In genomic region chr10:13500473-13500872, GRCm38 (mm10) we compare ENCODE assay signal across 8 mouse cellular contexts. TPM values are rescaled to one million over a fixed set of nuclear protein-coding genes. Genes with fewer than 3 reads are reported as not detected.
DNase-seq lines count a peak whose midpoint lies in the region; ATAC-seq and TF ChIP-seq lines count a peak whose summit lies in the region.

No protein-coding gene starts in this region.

- no peak for TF ChIP-seq CTCF in cerebellum, adult 2 months (IDR thresholded peaks at IDR 0.05; ENCODE audit: borderline replicate concordance, insufficient read depth, low read depth, low read length)

- H3K9ac ChIP-seq in limb, embryonic 13.5 days: peak overlapping the region; percentile 65
- no peak overlapping the region for H3K9ac ChIP-seq in neural tube, embryonic 12.5 days

- DNase-seq in cerebellum, adult 2 months: peak in 1 of 2 experiments; percentile 11
- DNase-seq in cerebellum, adult 11 months: no peak
- DNase-seq in thymus, postnatal 10 days (ENCODE audit: low spot score in 2 of 2): peak; percentile 6 to 10
- DNase-seq in thymus, postnatal 25 days: no peak
- no peak for DNase-seq in urinary bladder, postnatal 25 days (ENCODE audit: low spot score)
- no peak for DNase-seq in testis, postnatal 10 days (ENCODE audit: low spot score)

- no peaks in the 10 kb centered on the region for H3K27me3 ChIP-seq in cerebellum, adult 2 months (ENCODE audit: control insufficient read depth, insufficient read depth, low read length)
- H3K27me3 ChIP-seq in limb, embryonic 13.5 days: no peaks in the 10 kb centered on the region
- H3K27me3 ChIP-seq in neural tube, embryonic 12.5 days (replicated peaks): no peaks in the 10 kb centered on the region

- H3K9me3 ChIP-seq in limb, embryonic 13.5 days: no peaks in the 10 kb centered on the region
- no peaks in the 10 kb centered on the region for H3K9me3 ChIP-seq in neural tube, embryonic 12.5 days

- H3K36me3 ChIP-seq in limb, embryonic 13.5 days: peaks cover 13% of the 10 kb centered on the region
- H3K36me3 ChIP-seq in neural tube, embryonic 12.5 days: no peaks in the 10 kb centered on the region

- H3K4me2 ChIP-seq in limb, embryonic 13.5 days (replicated peaks): peak overlapping the region; percentile 70
- peak overlapping the region; percentile 82 for H3K4me2 ChIP-seq in neural tube, embryonic 12.5 days (replicated peaks)

- 42% methylated on average over 9 of the region's 9 CpGs for WGBS in cerebellum, adult 2 months
- 48% methylated on average over 9 of the region's 9 CpGs for WGBS in limb, embryonic 13.5 days
- 52% methylated on average over 9 of the region's 9 CpGs for WGBS in neural tube, embryonic 12.5 days

- H3K4me1 ChIP-seq in cerebellum, adult 2 months (ENCODE audit: control insufficient read depth, insufficient read depth, low read length): peaks cover 7% of the 10 kb centered on the region; the same call in 1 of the 2 replicates
- H3K4me1 ChIP-seq in limb, embryonic 13.5 days: peaks cover 3% of the 10 kb centered on the region; the same call in 1 of the 2 replicates
- no peaks in the 10 kb centered on the region for H3K4me1 ChIP-seq in neural tube, embryonic 12.5 days

- no peak for TF ChIP-seq POLR2A in cerebellum, adult 2 months (IDR thresholded peaks at IDR 0.05; ENCODE audit: borderline replicate concordance, insufficient read depth, low read length)

- peak overlapping the region; percentile 85 for H3K4me3 ChIP-seq in cerebellum, adult 2 months (replicated peaks; ENCODE audit: insufficient read depth, low read depth, low read length)
- H3K4me3 ChIP-seq in limb, embryonic 13.5 days: peak overlapping the region; percentile 58
- no peak overlapping the region for H3K4me3 ChIP-seq in neural tube, embryonic 12.5 days

- ATAC-seq in limb, embryonic 13.5 days (ENCODE audit: low FRiP score, low read depth): peak; percentile 17; the same call in 1 of the 2 replicates
- ATAC-seq in neural tube, embryonic 12.5 days (ENCODE audit: low FRiP score, low read depth): peak; percentile 13; the same call in 1 of the 2 replicates

- H3K27ac ChIP-seq in cerebellum, adult 2 months (ENCODE audit: insufficient read depth, low read length): no peak overlapping the region
- H3K27ac ChIP-seq in limb, embryonic 13.5 days: no peak overlapping the region
- no peak overlapping the region for H3K27ac ChIP-seq in neural tube, embryonic 12.5 days

RNA-seq across cellular contexts. Expression of gene Fuca2, which starts 1.1 kb away (rescaled TPM):
- polyA plus RNA-seq in cerebellum, adult 2 months (2012; rRNA removed): 48.0 and 50.1 TPM in 2 replicates
- polyA plus RNA-seq in limb, embryonic 13.5 days (2015; fragmentation: Nextera tagmentation; extraction: Ambion mirVana): 44.3 and 46.4 TPM in 2 replicates
- 25.1 and 27.7 TPM in 2 replicates for polyA plus RNA-seq in neural tube, embryonic 12.5 days (2016; fragmentation: Nextera tagmentation; extraction: Ambion mirVana)

RNA-seq across cellular contexts. Expression of gene Phactr2, which starts 26.3 kb away (rescaled TPM):
- 11.9 and 13.0 TPM in 2 replicates for polyA plus RNA-seq in cerebellum, adult 2 months (2012; rRNA removed)
- 26.8 and 29.3 TPM in 2 replicates for polyA plus RNA-seq in limb, embryonic 13.5 days (2015; fragmentation: Nextera tagmentation; extraction: Ambion mirVana)
- polyA plus RNA-seq in neural tube, embryonic 12.5 days (2016; fragmentation: Nextera tagmentation; extraction: Ambion mirVana): 12.3 and 13.2 TPM in 2 replicates

RNA-seq across cellular contexts. Expression of gene Adat2, which starts 52.2 kb away (rescaled TPM):
- 6.2 and 7.2 TPM in 2 replicates for polyA plus RNA-seq in cerebellum, adult 2 months (2012; rRNA removed)
- polyA plus RNA-seq in limb, embryonic 13.5 days (2015; fragmentation: Nextera tagmentation; extraction: Ambion mirVana): 4.5 and 5.0 TPM in 2 replicates
- polyA plus RNA-seq in neural tube, embryonic 12.5 days (2016; fragmentation: Nextera tagmentation; extraction: Ambion mirVana): 3.2 and 3.5 TPM in 2 replicates

RNA-seq across cellular contexts. Expression of gene Pex3, which starts 52.5 kb away (rescaled TPM):
- 27.5 and 30.2 TPM in 2 replicates for polyA plus RNA-seq in cerebellum, adult 2 months (2012; rRNA removed)
- 26.9 and 29.8 TPM in 2 replicates for polyA plus RNA-seq in limb, embryonic 13.5 days (2015; fragmentation: Nextera tagmentation; extraction: Ambion mirVana)
- polyA plus RNA-seq in neural tube, embryonic 12.5 days (2016; fragmentation: Nextera tagmentation; extraction: Ambion mirVana): 21.1 and 27.4 TPM in 2 replicates

Comparison
In these comparisons a context has a peak if more than half of its experiments do, and no peak if none do; other contexts are left out.
1. DNase-seq: peak in thymus, postnatal 10 days (2 of 2); none in cerebellum, adult 11 months (single experiment), thymus, postnatal 25 days (single experiment), urinary bladder, postnatal 25 days (single experiment) and testis, postnatal 10 days (single experiment).